In genomic region chr1:133314364-133314763, GRCm38 (mm10) we compare ENCODE assay signal across 9 mouse cellular contexts. TPM values are rescaled to one million over a fixed set of nuclear protein-coding genes. Genes with fewer than 3 reads are reported as not detected.
A peak's percentile ranks its signal among the peaks of the same experiment; 100 is the strongest.
DNase-seq lines count a peak whose midpoint lies in the region; ATAC-seq and TF ChIP-seq lines count a peak whose summit lies in the region.
"Had no signal": no experiment of that assay in that cellular context is flagged by ENCODE, and none has a peak within 500 bp of the region (broad histone marks: within the 10 kb centered on the region; RNA-seq: fewer than 3 reads in every experiment).

No protein-coding gene starts in this region.

- CTCF ChIA-PET in Patski (lab: Charles Lee) = no interaction called here

- intact Hi-C loops in left cerebral cortex, postnatal 4 days (cut with DNase I) = loop anchor here (2.0 to 10.0 kb wide), 2 partner anchors 40 to 300 kb away; partner anchors contain the start of gene Snrpe

- DNase-seq in layer of hippocampus, adult 2 months (ENCODE audit: low spot score in 2 of 2) = peak; percentile 51 to 74
- no peak for DNase-seq in layer of hippocampus, adult 11-12 months (ENCODE audit: low spot score)
- no peak for DNase-seq in Patski (ENCODE audit: low read depth, low spot score)
- peak; percentile 53 for DNase-seq in embryo, embryonic 11.5 days (ENCODE audit: low read depth, low spot score)
- peak; percentile 71 for DNase-seq in left cerebral cortex, postnatal 4 days

- H3K9me3 ChIP-seq in E14TG2a.4 (ENCODE audit: low read length) = no peaks in the 10 kb centered on the region
- H3K9me3 ChIP-seq: neural tube, embryonic 13.5 days had no signal

- H3K4me3 ChIP-seq in layer of hippocampus, adult 2 months = no peak overlapping the region
- no peak overlapping the region for H3K4me3 ChIP-seq in E14TG2a.4 (replicated peaks; ENCODE audit: low read length)
- no peak overlapping the region for H3K4me3 ChIP-seq in small intestine, adult 2 months (ENCODE audit: low read depth, low read length)
- H3K4me3 ChIP-seq: heart, embryonic 13.5 days; neural tube, embryonic 13.5 days had no signal

- H3K36me3 ChIP-seq in E14TG2a.4 (ENCODE audit: insufficient read depth, low read length) = no peaks in the 10 kb centered on the region
- H3K36me3 ChIP-seq in small intestine, adult 2 months (ENCODE audit: control insufficient read depth, insufficient read depth, low read length) = peaks cover 2% of the 10 kb centered on the region; the same call in 1 of the 2 replicates
- H3K36me3 ChIP-seq: heart, embryonic 13.5 days; neural tube, embryonic 13.5 days had no signal

- TF ChIP-seq CTCF in layer of hippocampus, adult 2 months (conservative IDR thresholded peaks at IDR 0.05) = peak; percentile 93
- TF ChIP-seq CTCF in E14TG2a.4 (conservative IDR thresholded peaks at IDR 0.05; ENCODE audit: low read length) (peak; percentile 56), Patski (IDR thresholded peaks at IDR 0.05) (peak; percentile 72)
- peak; percentile 76; the same call in 1 of the 2 replicates for TF ChIP-seq CTCF in small intestine, adult 2 months (IDR thresholded peaks at IDR 0.05; ENCODE audit: extremely low read depth, insufficient read length, insufficient replicate concordance, low read depth, low read length)

- H3K27me3 ChIP-seq in E14TG2a.4 (ENCODE audit: insufficient read depth, low read length) (peaks cover 26% of the 10 kb centered on the region), Patski (no peaks in the 10 kb centered on the region)
- no peaks in the 10 kb centered on the region for H3K27me3 ChIP-seq in small intestine, adult 2 months (ENCODE audit: control insufficient read depth, insufficient read depth, low read length)
- H3K27me3 ChIP-seq: heart, embryonic 13.5 days; neural tube, embryonic 13.5 days had no signal

- in situ Hi-C loops in Patski (cut with MboI; ENCODE audit: low pct_unique_long_range_greater_than_20kb) = loop anchor here (5.0 to 10.0 kb wide), 2 partner anchors 38 to 290 kb away; partner anchors contain the start of gene Ren1

- POLR2A ChIA-PET in Patski (lab: Charles Lee) = no interaction called here

- peaks cover 42% of the 10 kb centered on the region for H3K4me1 ChIP-seq in E14TG2a.4 (replicated peaks; ENCODE audit: low read depth, low read length)
- H3K4me1 ChIP-seq in small intestine, adult 2 months (ENCODE audit: control insufficient read depth, insufficient read depth, insufficient read length, low read length) = peaks cover 16% of the 10 kb centered on the region; the same call in 1 of the 2 replicates

- 37% methylated on average over 8 of the region's 8 CpGs for WGBS in small intestine, adult 2 months

- no peak for TF ChIP-seq POLR2A in small intestine, adult 2 months (IDR thresholded peaks at IDR 0.05; ENCODE audit: low read depth, low read length)

- no peak overlapping the region for H3K27ac ChIP-seq in layer of hippocampus, adult 2 months
- no peak overlapping the region for H3K27ac ChIP-seq in small intestine, adult 2 months (ENCODE audit: insufficient read depth, low read depth, low read length)
- H3K27ac ChIP-seq: heart, embryonic 13.5 days; neural tube, embryonic 13.5 days had no signal

- no peak for ATAC-seq in Patski

RNA-seq across cellular contexts. Expression of gene Golt1a, which starts 4.8 kb away (rescaled TPM):
- total RNA-seq in layer of hippocampus, adult 2 months (2021) = not detected
- 6.9 TPM for polyA plus RNA-seq in Patski (2021)
- total RNA-seq in left cerebral cortex, postnatal 4 days (2021) = under 1 TPM in 1 of 2 experiments, not detected in 1; 0.78 TPM
- polyA plus RNA-seq in small intestine, adult 2 months (2012; rRNA removed) = 25.1 and 48.9 TPM in 2 replicates
- polyA plus RNA-seq: neural tube, embryonic 13.5 days had no signal

RNA-seq across cellular contexts. Expression of gene Kiss1, which starts 7.3 kb away (rescaled TPM):
- not detected for total RNA-seq in layer of hippocampus, adult 2 months (2021)
- polyA plus RNA-seq in Patski (2021) = not detected
- not detected for total RNA-seq in left cerebral cortex, postnatal 4 days (2021)
- not detected in 2 replicates for polyA plus RNA-seq in small intestine, adult 2 months (2012; rRNA removed)
- polyA plus RNA-seq: heart, embryonic 13.5 days; neural tube, embryonic 13.5 days had no signal

RNA-seq across cellular contexts. Expression of gene Ren1, which starts 35.9 kb away (rescaled TPM):
- total RNA-seq in layer of hippocampus, adult 2 months (2021) = not detected
- polyA plus RNA-seq in Patski (2021) = not detected
- total RNA-seq in left cerebral cortex, postnatal 4 days (2021) = not detected
- 0.25 and 3.3 TPM in 2 replicates for polyA plus RNA-seq in small intestine, adult 2 months (2012; rRNA removed)

RNA-seq across cellular contexts. Expression of gene Etnk2, which starts 49.0 kb away (rescaled TPM):
- 1 to 10 TPM; 1.1 to 1.6 TPM for total RNA-seq in layer of hippocampus, adult 2 months (2021)
- 0.51 TPM for polyA plus RNA-seq in Patski (2021)
- total RNA-seq in left cerebral cortex, postnatal 4 days (2021) = 10 to 100 TPM; 10.6 to 12.6 TPM
- polyA plus RNA-seq in small intestine, adult 2 months (2012; rRNA removed) = 0.20 and 1.0 TPM in 2 replicates

Comparison
In these comparisons a context has a peak if more than half of its experiments do, and no peak if none do; other contexts are left out.
1. DNase-seq: peak in layer of hippocampus, adult 2 months (2 of 2), embryo, embryonic 11.5 days (single experiment) and left cerebral cortex, postnatal 4 days (single experiment); none in layer of hippocampus, adult 11-12 months (single experiment) and Patski (single experiment).
2. Peak in every context shown above with its lines, with median percentiles within 50 percentile points of each other: CTCF ChIP-seq.